Mouse (Mus musculus) testis, adult 10 weeks (tissue): ENCODE measurements around the gene Rab5a. TPM values are rescaled to one million over a fixed set of nuclear protein-coding genes. Genes with fewer than 3 reads are reported as not detected.

Experiments
- polyA plus RNA-seq: library from polyadenylated mRNA; stranded (reverse); fragments of 350-450 nt; fragmentation: Illumina TruSeq; extraction: RNeasy Lipid Tissue Mini Kit (QIAGEN cat#74804); gene quantifications from one replicate; pipeline ENCODE4 v1.2.3, GENCODE M21; 2014; ENCODE audit warnings: low read depth, low replicate concordance

Rab5a gene
- polyA plus RNA-seq: 47.5 TPM

DNA sequence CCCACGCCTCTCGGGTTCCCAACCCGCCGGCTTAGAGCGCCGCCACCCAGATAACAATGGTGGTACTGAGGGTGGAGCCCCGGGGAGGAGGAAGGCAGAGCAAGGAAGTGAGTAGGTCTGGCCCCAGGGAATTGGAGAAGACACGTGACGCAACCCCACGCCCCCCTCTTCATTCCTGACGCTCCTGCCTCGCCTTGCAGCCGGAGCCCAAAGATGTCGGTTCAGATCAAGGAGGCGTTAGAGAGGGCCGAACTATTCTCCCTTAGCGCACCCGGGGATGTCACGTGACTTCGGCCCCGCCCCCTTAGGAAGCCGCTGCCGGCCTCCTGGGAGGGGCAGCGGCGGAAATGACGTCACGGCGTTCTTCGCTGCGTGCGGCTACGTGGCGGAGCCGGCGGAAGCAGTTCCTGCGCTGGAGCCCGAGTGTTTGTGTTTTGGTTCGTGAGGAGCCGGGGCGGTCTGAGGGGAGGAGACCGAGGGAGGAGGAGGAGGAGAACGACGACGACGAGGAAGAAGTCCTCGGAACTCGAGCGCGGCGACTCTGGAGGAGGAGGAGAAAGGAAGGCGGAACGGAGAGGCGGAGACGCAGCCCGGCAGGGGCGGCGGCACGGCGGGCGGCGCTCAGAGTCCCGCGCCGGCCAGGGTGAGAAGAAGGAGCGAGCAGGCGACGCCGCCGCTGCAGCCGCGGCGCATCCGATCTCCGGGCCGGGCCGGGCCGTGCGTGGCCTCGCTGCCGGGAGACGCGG lies at the start of gene Rab5a:
TSS of gene Rab5a (plus strand) at position 377 of the 746 bp plus-strand sequence.

DNA sequence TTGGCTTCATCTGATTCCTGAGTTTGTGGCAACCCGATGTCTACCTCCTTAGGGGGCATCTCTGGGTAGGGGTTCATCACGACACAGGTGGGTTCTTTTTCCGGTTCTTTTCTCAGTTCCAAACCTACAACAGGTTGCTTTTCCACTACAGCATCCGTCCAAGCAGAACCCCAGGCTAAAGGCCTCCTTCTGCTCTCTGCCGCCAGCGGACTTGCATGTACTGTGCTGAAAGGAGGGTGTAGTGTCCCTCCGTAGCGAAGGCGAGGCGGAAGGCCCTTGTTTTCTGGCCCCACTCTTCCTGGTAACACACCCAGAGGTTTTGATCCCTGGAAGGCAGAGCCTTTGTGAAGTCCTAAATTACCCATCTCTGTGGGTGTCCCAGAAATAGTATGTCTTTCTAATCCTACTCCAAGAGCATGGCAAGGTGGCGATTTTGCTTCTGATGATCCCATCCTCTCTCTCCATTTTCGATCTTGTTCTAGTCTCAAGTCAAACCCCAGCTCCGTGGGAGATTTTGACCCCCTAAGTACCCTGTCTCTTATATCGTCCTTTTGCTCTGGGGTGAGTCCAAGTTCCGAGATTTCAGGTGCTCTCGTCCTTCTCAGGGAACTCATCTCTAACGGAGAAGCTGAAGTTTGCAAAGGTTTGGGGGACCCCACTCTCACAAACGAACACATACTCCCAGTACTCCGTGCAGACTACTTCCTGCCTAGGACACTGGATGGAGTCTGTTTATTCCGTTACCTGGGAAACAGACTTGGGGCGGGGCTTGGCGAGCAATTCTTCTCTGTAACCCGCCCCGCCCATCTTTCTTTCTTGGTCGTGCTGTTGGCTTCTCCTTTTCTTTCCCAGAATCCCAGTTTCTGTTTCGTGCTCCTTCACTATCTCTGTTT lies 16.2 kb upstream of the Rab5a start, which contains the start of gene Efhb:
TSS of gene Efhb (minus strand) at position 719 of the 893 bp plus-strand sequence.

DNA sequence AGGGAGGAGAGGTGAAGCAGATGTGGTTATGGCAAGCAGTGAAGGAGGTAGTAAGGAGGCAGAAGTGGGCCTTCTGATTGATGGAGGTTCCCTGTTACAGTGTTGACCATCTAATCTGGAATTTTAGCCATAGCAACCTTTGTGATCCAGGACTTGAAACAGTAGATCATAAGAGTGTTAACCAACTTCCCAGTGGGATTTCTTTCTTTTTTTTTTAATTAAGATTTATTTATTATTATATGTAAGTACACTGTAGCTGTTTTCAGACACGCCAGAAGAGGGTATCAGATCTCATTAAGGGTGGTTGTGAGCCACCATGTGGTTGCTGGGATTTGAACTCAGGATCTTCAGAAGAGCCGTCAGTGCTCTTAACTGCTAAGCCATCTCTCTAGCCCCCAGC lies 60.3 kb downstream of the Rab5a start, which contains the start of gene Pp2d1:
TSS of gene Pp2d1 (minus strand) at position 101 of the 400 bp plus-strand sequence.

Other genes starting within 250 kb of the Rab5a start
- gene Efhb, start 15.9 kb upstream of the Rab5a start, polyA plus RNA-seq: 128 TPM
- 162 TPM for gene Pp2d1, start 60.2 kb downstream of the Rab5a start, polyA plus RNA-seq
- gene Kat2b, start 87.6 kb downstream of the Rab5a start, polyA plus RNA-seq: 105 TPM
- gene Sgo1, start 210.1 kb downstream of the Rab5a start, polyA plus RNA-seq: 6.8 TPM